Mouse (Mus musculus) neural tube, embryonic 15.5 days (tissue): ENCODE measurements around the gene Adamts14. TPM values are rescaled to one million over a fixed set of nuclear protein-coding genes. Genes with fewer than 3 reads are reported as not detected.

Experiments used
- ATAC-seq: fragments of 200-750 bp; cut with Nextera tagmentation; 2 replicates; pipeline ENCODE4 v1.8.0; 2017; ENCODE audit warnings: mild to moderate bottlenecking, moderate TSS enrichment, moderate library complexity; ENCODE audit not compliant: low FRiP score
- H3K27ac ChIP-seq: fragments of 300-500 bp; sonication (generic); replicated peaks from 2 replicates; pipeline ENCODE4 v1.5.1; 2015; ENCODE audit warnings: mild to moderate bottlenecking, inconsistent platforms
- H3K27me3 ChIP-seq: fragments of 300-500 bp; sonication (generic); replicated peaks from 2 replicates; pipeline ENCODE4 v1.6.1; 2015; ENCODE audit warnings: inconsistent platforms
- H3K36me3 ChIP-seq: fragments of 300-500 bp; sonication (generic); 2 replicates; pipeline ENCODE4 v1.6.1; 2015; ENCODE audit warnings: inconsistent platforms
- H3K4me1 ChIP-seq: fragments of 300-500 bp; sonication (generic); 2 replicates; pipeline ENCODE4 v1.6.1; 2015; ENCODE audit warnings: inconsistent platforms
- H3K4me2 ChIP-seq: fragments of 300-500 bp; sonication (generic); 2 replicates; pipeline ENCODE4 v1.6.1; 2015; ENCODE audit warnings: inconsistent platforms, mild to moderate bottlenecking, moderate library complexity
- H3K4me3 ChIP-seq: fragments of 300-500 bp; sonication (generic); replicated peaks from 2 replicates; pipeline ENCODE4 v1.5.1; 2015; ENCODE audit warnings: mild to moderate bottlenecking, inconsistent platforms
- H3K9ac ChIP-seq: fragments of 300-500 bp; sonication (generic); replicated peaks from 2 replicates; pipeline ENCODE4 v1.6.1; 2015; ENCODE audit warnings: mild to moderate bottlenecking, inconsistent platforms
- H3K9me3 ChIP-seq: fragments of 300-500 bp; sonication (generic); replicated peaks from 2 replicates; pipeline ENCODE4 v1.6.1; 2016; ENCODE audit warnings: inconsistent platforms
- WGBS: fragments of 180-500 bp; shearing (Covaris S2); methylation state at CpG from one replicate; pipeline ENCODE4 v1.1.7; 2015; ENCODE audit warnings: mixed read lengths; 5-methylcytosine and 5-hydroxymethylcytosine counted together
- polyA plus RNA-seq: library from polyadenylated mRNA; unstranded; fragments of >200 nt; fragmentation: Nextera tagmentation; extraction: Ambion mirVana; gene quantifications from 2 replicates; pipeline ENCODE4 v1.2.1, GENCODE M21; 2015

Gene Adamts14
- 0.43 and 0.54 TPM in 2 replicates for polyA plus RNA-seq

- peak within 1 kb of the TSS; percentile 97 for H3K4me2 ChIP-seq
- peak within 1 kb of the TSS; percentile 49 for H3K4me3 ChIP-seq
- H3K4me1 ChIP-seq: peaks cover 19% of the 10 kb centered on the region
- WGBS: under 1% methylated on average over 66 of the region's 75 CpGs
- no peaks in the 10 kb centered on the region for H3K36me3 ChIP-seq
- no peaks in the 10 kb centered on the region for H3K9me3 ChIP-seq
- ATAC-seq: peak; percentile 74
- H3K9ac ChIP-seq: peak within 1 kb of the TSS; percentile 39
- H3K27ac ChIP-seq: no peak within 1 kb of the TSS
- H3K27me3 ChIP-seq: peaks cover 26% of the 10 kb centered on the region
Observed at GRCm38 (mm10) chr10:61273081-61273843, at the start of gene Adamts14. Gene Adamts14 (minus strand): TSS chr10:61273438.

- 89% methylated on average over 3 of the region's 3 CpGs for WGBS
- no peaks in the 10 kb centered on the region for H3K4me1 ChIP-seq
- no peak for ATAC-seq
Observed at GRCm38 (mm10) chr10:61318527-61318926, 45.3 kb upstream of the Adamts14 start.

GRCm38 (mm10) chr10:61315324-61315880 is 42.2 kb upstream of the Adamts14 start:
- Histone ChIP-seq H3K9ac (no peak overlapping the region), H3K27ac (no peak overlapping the region), H3K4me1 (no peaks in the 10 kb centered on the region), H3K9me3 (no peaks in the 10 kb centered on the region), H3K4me2 (no peak overlapping the region), H3K4me3 (no peak overlapping the region), H3K27me3 (no peaks in the 10 kb centered on the region), H3K36me3 (no peaks in the 10 kb centered on the region; the same call in 1 of the 2 replicates)
- WGBS: 30% methylated on average over 9 of the region's 9 CpGs
- no peak for ATAC-seq

More at GRCm38 (mm10) chr10:61318527-61318926, 45.3 kb upstream of the Adamts14 start:
- Histone ChIP-seq H3K27ac (no peak overlapping the region), H3K27me3 (no peaks in the 10 kb centered on the region), H3K36me3 (peaks cover 14% of the 10 kb centered on the region; the same call in 1 of the 2 replicates), H3K4me2 (no peak overlapping the region), H3K9ac (no peak overlapping the region), H3K4me3 (no peak overlapping the region), H3K9me3 (no peaks in the 10 kb centered on the region; the same call in 1 of the 2 replicates)

- no peak overlapping the region for H3K27ac ChIP-seq
- H3K4me3 ChIP-seq: no peak overlapping the region
- H3K36me3 ChIP-seq: no peaks in the 10 kb centered on the region
- no peaks in the 10 kb centered on the region for H3K9me3 ChIP-seq
- ATAC-seq: no peak
- WGBS: 81% methylated on average over 7 of the region's 7 CpGs
- no peak overlapping the region for H3K9ac ChIP-seq
- H3K4me1 ChIP-seq: no peaks in the 10 kb centered on the region
- H3K4me2 ChIP-seq: no peak overlapping the region
- H3K27me3 ChIP-seq: no peaks in the 10 kb centered on the region
Observed at GRCm38 (mm10) chr10:61313750-61314149, 40.5 kb upstream of the Adamts14 start.

- WGBS: 57% methylated on average over 7 of the region's 7 CpGs
- Histone ChIP-seq H3K27me3 (no peaks in the 10 kb centered on the region), H3K9me3 (no peaks in the 10 kb centered on the region), H3K4me3 (no peak overlapping the region), H3K27ac (no peak overlapping the region), H3K4me1 (no peaks in the 10 kb centered on the region), H3K9ac (no peak overlapping the region), H3K4me2 (no peak overlapping the region), H3K36me3 (no peaks in the 10 kb centered on the region)
- no peak for ATAC-seq
Observed at GRCm38 (mm10) chr10:61312754-61313153, 39.5 kb upstream of the Adamts14 start.

- 88% methylated on average over 6 of the region's 6 CpGs for WGBS
- H3K4me1 ChIP-seq: no peaks in the 10 kb centered on the region
- H3K4me3 ChIP-seq: no peak overlapping the region
- no peaks in the 10 kb centered on the region for H3K9me3 ChIP-seq
- H3K36me3 ChIP-seq: no peaks in the 10 kb centered on the region
- no peak overlapping the region for H3K27ac ChIP-seq
- H3K4me2 ChIP-seq: no peak overlapping the region
- no peaks in the 10 kb centered on the region for H3K27me3 ChIP-seq
- H3K9ac ChIP-seq: no peak overlapping the region
- ATAC-seq: no peak
Observed at GRCm38 (mm10) chr10:61312159-61312558, 38.9 kb upstream of the Adamts14 start.

GRCm38 (mm10) chr10:61308706-61309320 is 35.6 kb upstream of the Adamts14 start:
- Histone ChIP-seq H3K4me3 (no peak overlapping the region), H3K36me3 (no peaks in the 10 kb centered on the region), H3K27ac (no peak overlapping the region), H3K27me3 (no peaks in the 10 kb centered on the region), H3K9ac (no peak overlapping the region), H3K9me3 (no peaks in the 10 kb centered on the region), H3K4me1 (no peaks in the 10 kb centered on the region; the same call in 1 of the 2 replicates), H3K4me2 (no peak overlapping the region)
- 67% methylated on average over 12 of the region's 12 CpGs for WGBS
- no peak for ATAC-seq

GRCm38 (mm10) chr10:61305928-61306590 is 32.8 kb upstream of the Adamts14 start:
- ATAC-seq: no peak
- Histone ChIP-seq H3K27me3 (no peaks in the 10 kb centered on the region), H3K4me1 (no peaks in the 10 kb centered on the region; the same call in 1 of the 2 replicates), H3K4me2 (no peak overlapping the region), H3K9me3 (no peaks in the 10 kb centered on the region), H3K27ac (no peak overlapping the region), H3K9ac (no peak overlapping the region), H3K4me3 (no peak overlapping the region), H3K36me3 (no peaks in the 10 kb centered on the region)
- 84% methylated on average over 13 of the region's 13 CpGs for WGBS

GRCm38 (mm10) chr10:61304046-61304445 is 30.8 kb upstream of the Adamts14 start:
- Histone ChIP-seq H3K27me3 (no peaks in the 10 kb centered on the region), H3K9ac (no peak overlapping the region), H3K4me1 (no peaks in the 10 kb centered on the region; the same call in 1 of the 2 replicates), H3K9me3 (no peaks in the 10 kb centered on the region), H3K4me2 (no peak overlapping the region), H3K27ac (no peak overlapping the region; the same call in 1 of the 2 replicates), H3K36me3 (no peaks in the 10 kb centered on the region), H3K4me3 (no peak overlapping the region)
- ATAC-seq: no peak
- WGBS: 66% methylated on average over 6 of the region's 6 CpGs

- no peak overlapping the region for H3K4me3 ChIP-seq
- no peak for ATAC-seq
- H3K36me3 ChIP-seq: no peaks in the 10 kb centered on the region
- 83% methylated on average over 3 of the region's 3 CpGs for WGBS
- no peak overlapping the region for H3K9ac ChIP-seq
- H3K4me1 ChIP-seq: no peaks in the 10 kb centered on the region; the same call in 1 of the 2 replicates
- no peak overlapping the region for H3K4me2 ChIP-seq
- no peaks in the 10 kb centered on the region for H3K9me3 ChIP-seq
- no peaks in the 10 kb centered on the region for H3K27me3 ChIP-seq
- H3K27ac ChIP-seq: no peak overlapping the region
Observed at GRCm38 (mm10) chr10:61300996-61301395, 27.8 kb upstream of the Adamts14 start.

GRCm38 (mm10) chr10:61297477-61297876 is 24.2 kb upstream of the Adamts14 start, which contains the start of gene Prf1:
Gene Prf1 (plus strand): TSS chr10:61297833.
- ATAC-seq: no peak
- Histone ChIP-seq H3K4me2 (no peak within 1 kb of the TSS), H3K4me3 (no peak within 1 kb of the TSS), H3K9ac (no peak within 1 kb of the TSS), H3K27ac (no peak within 1 kb of the TSS), H3K27me3 (no peaks in the 10 kb centered on the region), H3K9me3 (no peaks in the 10 kb centered on the region), H3K4me1 (no peaks in the 10 kb centered on the region), H3K36me3 (no peaks in the 10 kb centered on the region)
- WGBS: 91% methylated on average over 7 of the region's 7 CpGs
